Mouse (Mus musculus) T-helper 17 cell (primary cell): ENCODE measurements around the gene Scand1.

Experiments used
- in situ Hi-C, 2 experiments: fragments of 300-600 bp; cut with MboI, MseI; formaldehyde crosslinking; loops; 1 replicate in 1 of 2; 2 replicates in 1 of 2; pipeline ENCODE4 v1.15.1; 2025; ENCODE audit warnings: high pct_unique_total_duplicates in 2 of 2

The Scand1 gene

DNA sequence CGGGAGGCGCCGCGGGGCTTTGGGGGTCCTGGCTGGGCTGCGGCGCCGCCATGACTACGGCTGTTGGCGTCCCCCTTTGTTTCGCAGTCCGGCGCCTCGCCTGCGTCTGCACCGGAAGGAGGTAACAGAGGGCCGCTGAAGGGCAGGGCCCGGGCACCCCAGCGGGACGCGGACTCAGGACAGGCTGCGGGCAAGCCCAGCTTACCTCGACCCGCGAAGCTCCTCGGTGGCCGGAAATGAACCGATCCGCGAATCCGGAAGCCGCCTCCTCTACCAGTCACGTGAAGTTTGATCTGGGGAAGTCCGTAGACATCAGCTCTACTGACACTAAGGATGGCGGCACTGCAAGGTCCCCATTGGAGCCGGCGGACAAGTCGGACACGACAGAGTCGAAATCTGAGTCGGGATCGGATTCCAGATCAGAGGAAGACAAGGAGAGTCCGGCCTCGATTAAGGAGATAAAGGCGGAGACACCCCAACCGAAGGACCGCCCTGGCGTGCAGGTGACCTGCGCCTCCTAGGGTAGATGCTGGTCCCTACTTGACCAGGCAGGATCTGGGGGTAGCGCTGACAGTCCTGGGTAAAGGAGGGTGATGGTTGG, at the start of gene Scand1, which contains the start of gene Cnbd2:
Scand1 (minus strand) TSS at position 408 of the 601 bp plus-strand sequence.
Cnbd2 (plus strand) TSS at position 3 of the 601 bp plus-strand sequence.
- in situ Hi-C loops = loop anchor here in 1 of 2 experiments (5.0 kb wide), 1 partner anchor 80 kb away; no protein-coding TSS in a partner anchor

GRCm38 (mm10) chr2:156356031-156356430, 43.5 kb upstream of the Scand1 start:
- in situ Hi-C loops = no loop called here

DNA sequence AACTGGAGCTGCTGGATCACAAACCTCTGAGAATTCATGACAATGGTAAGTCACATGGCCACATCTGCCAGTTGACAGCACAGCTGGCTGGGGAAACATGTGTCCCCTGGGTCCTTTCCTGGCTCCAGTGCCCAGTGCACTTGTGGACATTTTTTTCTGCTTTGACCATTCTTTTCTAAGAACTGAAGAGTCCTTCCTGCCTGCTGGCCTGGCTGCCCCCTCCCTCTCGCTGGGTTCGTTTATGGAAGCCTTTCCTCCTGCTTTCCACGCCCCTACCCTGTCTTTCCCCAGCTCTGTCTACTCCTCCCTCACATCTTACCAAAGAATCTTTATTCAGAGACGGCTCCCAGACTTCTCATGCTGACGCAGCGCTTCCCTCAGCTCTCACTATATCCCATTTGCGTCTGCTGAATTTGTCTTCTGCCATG, 40.8 kb upstream of the Scand1 start:
- in situ Hi-C loops = no loop called here

GRCm38 (mm10) chr2:156352413-156353165, 40.1 kb upstream of the Scand1 start:
- in situ Hi-C loops = no loop called here

DNA sequence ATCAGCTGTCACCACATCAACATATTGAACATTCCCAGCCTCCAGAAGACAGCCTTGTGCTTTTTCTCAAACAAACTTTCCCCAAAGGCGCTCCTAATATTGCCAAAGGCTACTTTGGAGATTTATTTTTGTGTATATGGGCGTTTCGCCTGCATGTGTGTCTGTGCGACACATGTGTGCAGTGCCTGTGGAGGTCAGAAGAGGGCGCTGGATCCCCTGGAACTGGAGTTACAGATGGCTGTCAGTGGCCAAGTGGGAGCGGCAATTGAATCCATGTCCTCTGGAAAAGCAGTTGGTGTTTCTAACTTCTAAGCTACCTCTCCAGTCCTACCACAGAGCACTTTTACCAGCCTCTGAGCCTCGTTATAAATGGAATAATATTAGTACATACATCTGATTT, 38.7 kb upstream of the Scand1 start:
- in situ Hi-C loops = no loop called here

DNA sequence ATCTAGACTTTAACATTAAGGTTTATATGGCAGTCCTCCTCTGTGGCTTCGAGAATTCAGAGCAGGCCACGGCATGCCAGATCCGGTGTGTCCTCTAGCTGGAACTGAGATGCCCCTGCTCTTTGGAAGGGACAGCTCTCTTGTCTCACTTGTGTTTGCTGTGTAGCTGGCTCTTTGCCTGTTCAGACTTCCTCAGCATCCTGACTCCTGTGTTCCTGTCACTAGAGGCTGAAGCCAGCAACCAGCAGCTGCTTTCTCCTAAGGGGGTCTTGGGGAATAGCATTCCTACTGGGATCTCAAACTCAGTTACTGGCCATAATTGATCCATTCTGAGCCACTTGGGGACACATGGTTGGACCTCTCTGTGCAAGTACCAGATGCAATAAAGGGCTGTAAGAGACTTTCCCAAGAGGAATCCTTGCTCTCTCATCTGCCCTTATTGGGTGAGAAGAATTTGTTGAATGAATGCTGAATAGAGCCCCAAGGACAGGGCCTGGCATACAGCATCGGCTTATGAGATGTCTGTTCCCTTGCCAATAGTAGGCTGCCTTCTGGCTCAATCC, 36.9 kb upstream of the Scand1 start:
- in situ Hi-C loops = no loop called here

DNA sequence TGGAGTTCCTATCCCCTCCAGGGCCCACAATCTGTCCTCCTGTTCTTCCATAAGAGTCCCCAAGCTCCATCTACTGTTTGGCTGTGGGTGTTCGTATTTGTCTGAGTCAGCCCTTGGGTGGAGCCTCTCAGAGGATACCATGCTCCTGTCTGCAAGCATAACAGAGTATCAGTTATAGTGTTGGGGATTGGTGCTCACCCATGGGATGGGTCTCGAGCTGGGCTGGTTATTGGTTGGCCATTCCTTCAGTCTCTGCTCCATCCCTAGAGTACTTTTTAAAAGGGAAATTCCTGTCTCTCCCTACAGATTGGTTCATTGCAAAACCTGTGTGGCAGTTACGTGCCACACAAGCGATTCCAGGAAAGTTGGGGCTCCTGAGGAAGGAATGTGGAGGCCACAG, 36.3 kb upstream of the Scand1 start:
- in situ Hi-C loops = no loop called here

DNA sequence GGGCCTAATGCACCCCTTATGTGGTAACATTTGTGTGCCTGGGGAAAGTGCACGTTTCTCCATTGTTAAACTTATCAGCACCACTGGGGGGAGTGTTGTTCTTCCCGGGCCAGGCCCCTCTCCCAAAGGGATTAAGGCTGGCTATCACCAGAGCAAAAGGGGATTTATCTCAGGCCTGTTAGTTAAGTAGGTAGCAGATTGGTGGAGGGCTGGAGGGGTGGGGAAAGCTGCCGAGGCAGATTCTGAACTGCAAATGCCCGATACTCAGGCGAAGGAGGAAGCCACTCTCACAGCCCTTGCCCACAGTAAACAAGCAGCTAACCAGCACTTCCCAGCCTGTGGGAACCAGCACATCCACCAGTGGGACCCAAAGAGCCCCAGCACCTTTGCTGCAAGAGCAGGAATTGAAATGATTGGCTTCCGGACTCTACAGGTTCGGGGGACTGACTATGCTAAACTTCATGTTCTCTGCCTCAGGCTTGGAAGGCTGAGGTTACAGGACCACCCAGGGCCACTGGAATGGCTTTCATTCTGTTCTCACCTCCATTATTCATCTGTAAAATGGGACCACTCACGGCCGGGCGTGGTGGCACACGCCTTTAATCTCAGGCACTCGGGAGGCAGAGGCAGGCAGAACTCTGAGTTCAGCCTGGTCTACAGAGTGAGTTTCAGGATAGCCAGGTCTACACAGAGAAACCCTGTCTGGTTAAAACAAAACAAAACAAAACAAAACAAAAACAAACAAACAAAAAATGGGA, 32.5 kb upstream of the Scand1 start:
- in situ Hi-C loops = no loop called here

- in situ Hi-C loops = no loop called here
Measured at GRCm38 (mm10) chr2:156340078-156340477, 27.6 kb upstream of the Scand1 start.

GRCm38 (mm10) chr2:156331446-156331965, 19.0 kb upstream of the Scand1 start:
- in situ Hi-C loops = no loop called here

GRCm38 (mm10) chr2:156330681-156331080, 18.2 kb upstream of the Scand1 start:
- in situ Hi-C loops = no loop called here

GRCm38 (mm10) chr2:156324681-156325080, 12.2 kb upstream of the Scand1 start:
- in situ Hi-C loops = no loop called here

DNA sequence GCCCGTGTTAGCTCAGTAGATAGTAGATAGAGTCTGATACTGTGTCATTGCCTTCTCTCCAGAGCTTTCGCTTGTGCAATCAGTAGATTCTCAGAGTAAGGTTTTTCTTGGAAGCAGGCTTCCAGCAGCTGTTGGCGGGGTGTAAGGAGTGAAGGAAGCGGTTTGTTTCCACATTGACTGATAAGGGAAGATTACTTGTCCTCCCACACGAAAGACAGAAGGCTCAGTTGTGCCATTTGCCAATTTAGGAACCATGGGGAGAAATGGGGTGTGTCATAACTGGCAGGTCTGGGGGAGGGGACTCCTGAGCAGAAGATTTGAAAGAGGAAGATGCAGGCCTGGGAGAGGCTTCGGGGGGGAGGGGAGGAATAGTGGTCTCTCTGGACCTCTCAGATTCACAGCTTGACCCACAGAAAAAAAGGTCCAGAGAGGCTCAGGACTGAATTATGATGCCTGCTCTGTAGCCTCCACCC, 11.6 kb upstream of the Scand1 start:
- in situ Hi-C loops = no loop called here

- in situ Hi-C loops = no loop called here
Measured at GRCm38 (mm10) chr2:156321538-156321937, 9.0 kb upstream of the Scand1 start.

DNA sequence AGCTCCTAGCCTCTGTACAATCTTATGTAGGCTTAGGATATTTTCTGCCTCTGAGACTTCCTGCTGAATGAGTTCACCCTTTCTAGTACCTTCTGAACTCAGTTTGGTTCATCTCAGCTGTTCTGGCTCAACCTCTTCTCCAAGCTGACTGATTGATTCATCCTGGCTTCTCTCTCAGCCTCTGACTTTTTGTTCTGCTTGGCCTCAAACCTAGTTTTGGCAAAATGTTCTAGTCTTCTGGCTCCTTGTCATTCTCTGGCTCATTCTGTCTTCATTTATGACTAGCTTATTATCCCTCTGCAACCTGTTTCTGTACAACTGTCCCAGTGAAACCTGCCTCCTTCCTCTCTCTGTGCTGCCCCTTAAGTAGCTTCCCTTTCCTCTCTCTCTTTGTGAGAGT, 6.0 kb upstream of the Scand1 start:
- in situ Hi-C loops = no loop called here

DNA sequence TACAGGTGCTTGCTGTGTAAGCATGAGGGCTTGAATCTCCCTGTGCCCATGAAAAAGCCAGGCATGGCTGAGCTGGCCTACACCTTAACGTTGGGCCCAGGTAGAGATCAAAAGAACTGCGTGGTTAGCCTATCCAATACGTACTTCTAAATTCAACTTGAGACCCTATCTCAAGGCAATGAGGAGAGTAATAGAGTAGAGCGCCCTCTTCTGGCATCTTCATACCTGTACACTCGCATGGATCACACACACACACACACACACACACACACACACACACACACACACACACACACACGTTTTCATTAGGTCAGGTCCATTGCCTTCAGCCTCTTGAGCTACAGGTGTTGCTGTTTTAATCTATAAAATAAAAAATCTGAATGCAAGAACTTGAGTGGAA, 2.3 kb upstream of the Scand1 start:
- in situ Hi-C loops = loop anchor here in 1 of 2 experiments (5.0 kb wide), 1 partner anchor 77 kb away; no protein-coding TSS in a partner anchor

- in situ Hi-C loops = loop anchor here in 1 of 2 experiments (5.0 kb wide), 1 partner anchor 79 kb away; no protein-coding TSS in a partner anchor
Measured at GRCm38 (mm10) chr2:156313153-156313552, 649 bp upstream of the Scand1 start.

- in situ Hi-C loops = loop anchor here in 1 of 2 experiments (5.0 kb wide), 1 partner anchor 80 kb away; no protein-coding TSS in a partner anchor
Measured at GRCm38 (mm10) chr2:156311841-156312291, 638 bp downstream of the Scand1 start.

- in situ Hi-C loops = loop anchor here in 1 of 2 experiments (5.0 kb wide), 1 partner anchor 81 kb away; no protein-coding TSS in a partner anchor
Measured at GRCm38 (mm10) chr2:156311441-156311840, 1.1 kb downstream of the Scand1 start.

DNA sequence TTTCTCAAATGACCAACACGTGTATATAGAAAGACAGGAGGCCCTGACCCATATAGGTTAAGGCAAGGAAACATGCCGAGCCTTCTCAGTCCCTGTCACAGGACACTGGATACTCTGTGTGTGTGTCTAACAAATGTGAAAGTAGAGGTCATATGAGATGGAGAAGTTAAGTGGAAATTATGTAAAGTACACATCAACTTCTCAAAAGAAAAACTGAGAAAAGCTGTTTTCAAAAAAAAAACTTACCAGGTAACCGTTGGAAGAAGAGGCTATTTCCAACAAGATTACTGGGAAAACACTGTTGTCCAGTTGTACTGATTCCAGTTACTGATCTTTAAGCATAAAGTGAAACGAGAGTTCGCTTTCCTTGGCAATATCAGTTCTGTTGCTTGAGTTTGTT, 1.6 kb downstream of the Scand1 start:
- in situ Hi-C loops = loop anchor here in 1 of 2 experiments (5.0 kb wide), 1 partner anchor 81 kb away; no protein-coding TSS in a partner anchor

DNA sequence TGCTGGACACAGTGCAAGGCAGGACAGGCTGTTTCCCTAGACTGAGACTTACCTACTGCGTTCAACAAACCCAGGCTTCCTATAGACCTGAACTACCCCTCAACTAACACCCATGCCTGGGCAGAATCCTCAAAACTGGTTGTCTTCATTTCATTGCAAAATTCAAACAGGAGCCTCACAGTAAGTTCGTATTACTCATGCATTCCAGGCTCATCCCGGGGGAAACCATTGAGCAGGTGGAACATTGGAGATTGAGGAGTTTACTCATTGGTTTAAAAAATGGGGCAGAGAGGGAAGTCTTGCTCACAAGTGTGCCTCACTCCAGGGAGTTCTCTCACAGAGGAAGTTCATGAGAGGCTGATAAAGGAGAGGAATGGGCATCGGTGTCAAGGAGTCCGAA, 2.0 kb downstream of the Scand1 start:
- in situ Hi-C loops = loop anchor here in 1 of 2 experiments (5.0 kb wide), 1 partner anchor 82 kb away; no protein-coding TSS in a partner anchor
